Mouse (Mus musculus) stomach, postnatal 0 days (tissue): ENCODE results near the gene Slbp.

Source experiments
- CTCF ChIP-seq: IDR thresholded peaks from 2 replicates; pipeline ENCODE4 v1.5.1; 2016; ENCODE audit warnings: antibody characterized with exemption, low read depth, mild to moderate bottlenecking, moderate library complexity
- EP300 ChIP-seq: optimal IDR thresholded peaks from 2 replicates; pipeline ENCODE3; 2016; ENCODE audit warnings: antibody characterized with exemption

GRCm38 (mm10) chr5:33682963-33683362, 30.6 kb upstream of the Slbp start:
- TF ChIP-seq EP300 (no peak), CTCF (no peak)
